Comparison of ENCODE assay signal across 14 mouse cellular contexts in genomic region chr13:32088303-32088977, GRCm38 (mm10).
"Had no signal": no experiment of that assay in that cellular context is flagged by ENCODE, and none has a peak within 500 bp of the region (broad histone marks: within the 10 kb centered on the region; RNA-seq: fewer than 3 reads in every experiment).

No protein-coding gene starts in this region.

- H3K4me1 ChIP-seq: liver, embryonic 12.5 days; lung, embryonic 15.5 days; midbrain, embryonic 15.5 days; neural tube, embryonic 13.5 days; stomach, embryonic 15.5 days had no signal

- H3K4me3 ChIP-seq: liver, embryonic 12.5 days; lung, embryonic 15.5 days; megakaryocyte, embryonic 14.5 days; midbrain, embryonic 15.5 days; neural tube, embryonic 13.5 days; stomach, embryonic 15.5 days had no signal

- H3K9ac ChIP-seq: liver, embryonic 12.5 days; lung, embryonic 15.5 days; midbrain, embryonic 15.5 days; neural tube, embryonic 13.5 days; stomach, embryonic 15.5 days had no signal

- ATAC-seq: intestine, postnatal 0 days; liver, embryonic 12.5 days; midbrain, embryonic 15.5 days had no signal

- DNase-seq: kidney, adult 9 months; lung, postnatal 14 days; right cerebral cortex, postnatal 14 days; thymus, adult 2 months; thymus, postnatal 4 days had no signal

- H3K36me3 ChIP-seq: liver, embryonic 12.5 days; lung, embryonic 15.5 days; midbrain, embryonic 15.5 days; neural tube, embryonic 13.5 days; stomach, embryonic 15.5 days had no signal

- H3K27me3 ChIP-seq: liver, embryonic 12.5 days; megakaryocyte, embryonic 14.5 days; midbrain, embryonic 15.5 days; neural tube, embryonic 13.5 days; stomach, embryonic 15.5 days had no signal

- H3K9me3 ChIP-seq: liver, embryonic 12.5 days; lung, embryonic 15.5 days; megakaryocyte, embryonic 14.5 days; midbrain, embryonic 15.5 days; neural tube, embryonic 13.5 days; stomach, embryonic 15.5 days had no signal

- H3K27ac ChIP-seq: kidney, postnatal 0 days; liver, embryonic 12.5 days; lung, embryonic 15.5 days; midbrain, embryonic 15.5 days; neural tube, embryonic 13.5 days; stomach, embryonic 15.5 days had no signal

- H3K4me2 ChIP-seq: liver, embryonic 12.5 days; lung, embryonic 15.5 days; midbrain, embryonic 11.5 days; midbrain, embryonic 15.5 days; neural tube, embryonic 13.5 days; stomach, embryonic 15.5 days had no signal
